In the genomic region with DNA sequence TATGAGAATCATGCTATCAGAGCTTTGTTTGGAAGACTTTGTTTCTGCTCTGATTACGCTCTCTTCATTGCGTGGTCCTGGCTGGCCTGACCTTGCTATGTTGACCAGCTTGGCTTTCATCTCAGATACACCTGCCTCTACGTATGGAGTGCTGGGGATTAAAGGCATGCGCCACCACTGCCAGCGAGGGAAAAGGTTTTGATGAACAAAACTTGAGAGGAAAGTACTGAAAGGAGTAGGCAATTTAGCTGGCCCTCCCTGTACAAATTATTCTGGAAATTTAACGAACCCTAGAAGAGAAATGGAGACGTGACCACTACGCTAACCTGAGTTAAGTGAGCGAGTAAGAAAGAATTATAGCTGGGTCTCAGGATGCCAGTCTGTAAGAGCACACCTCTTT, we compare ENCODE assay signal across 7 mouse cellular contexts. TPM values are rescaled to one million over a fixed set of nuclear protein-coding genes. Genes with fewer than 3 reads are reported as not detected.
A peak's percentile ranks its signal among the peaks of the same experiment; 100 is the strongest.
DNase-seq lines count a peak whose midpoint lies in the region; ATAC-seq lines count a peak whose summit lies in the region.

No protein-coding gene starts in this region.

- H3K9me3 ChIP-seq in liver, embryonic 11.5 days (ENCODE audit: control insufficient read depth, low read length), result no peaks in the 10 kb centered on the region
- no peaks in the 10 kb centered on the region for H3K9me3 ChIP-seq in forebrain, embryonic 15.5 days
- no peaks in the 10 kb centered on the region for H3K9me3 ChIP-seq in limb, embryonic 13.5 days
- H3K9me3 ChIP-seq in neural tube, embryonic 15.5 days (replicated peaks), result no peaks in the 10 kb centered on the region

- peak overlapping the region; percentile 90 for H3K4me3 ChIP-seq in liver, embryonic 11.5 days (ENCODE audit: low read depth, low read length)
- H3K4me3 ChIP-seq in forebrain, embryonic 15.5 days, result peak overlapping the region; percentile 85
- peak overlapping the region; percentile 90 for H3K4me3 ChIP-seq in limb, embryonic 13.5 days
- peak overlapping the region; percentile 88 for H3K4me3 ChIP-seq in neural tube, embryonic 15.5 days (replicated peaks)

- WGBS in liver, embryonic 11.5 days, result 60% methylated on average over 9 of the region's 9 CpGs
- 38% methylated on average over 9 of the region's 9 CpGs for WGBS in forebrain, embryonic 15.5 days
- 33% methylated on average over 9 of the region's 9 CpGs for WGBS in limb, embryonic 13.5 days
- WGBS in neural tube, embryonic 15.5 days, result 51% methylated on average over 9 of the region's 9 CpGs

- H3K36me3 ChIP-seq in liver, embryonic 11.5 days (ENCODE audit: control insufficient read depth, insufficient read depth, low read length), result no peaks in the 10 kb centered on the region
- H3K36me3 ChIP-seq in forebrain, embryonic 15.5 days, result no peaks in the 10 kb centered on the region
- H3K36me3 ChIP-seq in limb, embryonic 13.5 days, result no peaks in the 10 kb centered on the region
- H3K36me3 ChIP-seq in neural tube, embryonic 15.5 days, result no peaks in the 10 kb centered on the region

- H3K4me2 ChIP-seq in liver, embryonic 11.5 days, result peak overlapping the region; percentile 81
- peak overlapping the region; percentile 47 for H3K4me2 ChIP-seq in forebrain, embryonic 15.5 days (replicated peaks)
- H3K4me2 ChIP-seq in limb, embryonic 13.5 days (replicated peaks), result peak overlapping the region; percentile 65
- peak overlapping the region; percentile 71 for H3K4me2 ChIP-seq in neural tube, embryonic 15.5 days

- no peak for DNase-seq in liver, embryonic 11.5 days (ENCODE audit: low spot score)
- DNase-seq in liver, result no peak
- no peak for DNase-seq in ovary, postnatal 14 days (ENCODE audit: low spot score)
- no peak for DNase-seq in yolk sac, embryonic 10.5 days (ENCODE audit: low spot score)

- H3K27me3 ChIP-seq in liver, embryonic 11.5 days (replicated peaks; ENCODE audit: control insufficient read depth, insufficient read depth, low read length), result no peaks in the 10 kb centered on the region
- no peaks in the 10 kb centered on the region for H3K27me3 ChIP-seq in forebrain, embryonic 15.5 days
- H3K27me3 ChIP-seq in limb, embryonic 13.5 days, result no peaks in the 10 kb centered on the region
- no peaks in the 10 kb centered on the region for H3K27me3 ChIP-seq in neural tube, embryonic 15.5 days (replicated peaks)

- H3K9ac ChIP-seq in liver, embryonic 11.5 days (ENCODE audit: low read depth, low read length), result peak overlapping the region; percentile 71
- peak overlapping the region; percentile 88; the same call in 1 of the 2 replicates for H3K9ac ChIP-seq in forebrain, embryonic 15.5 days (replicated peaks)
- peak overlapping the region; percentile 96; the same call in 1 of the 2 replicates for H3K9ac ChIP-seq in limb, embryonic 13.5 days
- peak overlapping the region; percentile 79; the same call in 1 of the 2 replicates for H3K9ac ChIP-seq in neural tube, embryonic 15.5 days (replicated peaks)

- peak overlapping the region; percentile 90; the same call in 1 of the 2 replicates for H3K27ac ChIP-seq in liver, embryonic 11.5 days (ENCODE audit: low read depth, low read length)
- H3K27ac ChIP-seq in forebrain, embryonic 15.5 days (replicated peaks), result peak overlapping the region; percentile 98; the same call in 1 of the 2 replicates
- H3K27ac ChIP-seq in limb, embryonic 13.5 days, result peak overlapping the region; percentile 98
- peak overlapping the region; percentile 97 for H3K27ac ChIP-seq in neural tube, embryonic 15.5 days (replicated peaks)

- ATAC-seq in liver, embryonic 11.5 days (replicated peaks; ENCODE audit: low FRiP score), result no peak
- ATAC-seq in forebrain, embryonic 15.5 days (replicated peaks), result no peak
- no peak for ATAC-seq in limb, embryonic 13.5 days (ENCODE audit: low FRiP score, low read depth)
- no peak for ATAC-seq in neural tube, embryonic 15.5 days (ENCODE audit: low FRiP score)

- H3K4me1 ChIP-seq in liver, embryonic 11.5 days (replicated peaks; ENCODE audit: control insufficient read depth, insufficient read depth, low read length), result peaks cover 23% of the 10 kb centered on the region
- peaks cover 24% of the 10 kb centered on the region for H3K4me1 ChIP-seq in forebrain, embryonic 15.5 days
- H3K4me1 ChIP-seq in limb, embryonic 13.5 days, result peaks cover 24% of the 10 kb centered on the region
- H3K4me1 ChIP-seq in neural tube, embryonic 15.5 days, result peaks cover 32% of the 10 kb centered on the region

RNA-seq across cellular contexts. Expression of gene Rap1b, which starts 1.0 kb away (rescaled TPM):
- 252 and 292 TPM in 2 replicates for polyA plus RNA-seq in liver, embryonic 11.5 days (2014; fragmentation: Nextera tagmentation; extraction: Ambion mirVana)
- polyA plus RNA-seq in forebrain, embryonic 15.5 days (2015; fragmentation: Nextera tagmentation; extraction: Ambion mirVana), result 132 and 138 TPM in 2 replicates
- 173 and 176 TPM in 2 replicates for polyA plus RNA-seq in limb, embryonic 13.5 days (2015; fragmentation: Nextera tagmentation; extraction: Ambion mirVana)
- 165 and 174 TPM in 2 replicates for polyA plus RNA-seq in neural tube, embryonic 15.5 days (2015; fragmentation: Nextera tagmentation; extraction: Ambion mirVana)

RNA-seq across cellular contexts. Expression of gene Nup107, which starts 54.3 kb away (rescaled TPM):
- polyA plus RNA-seq in liver, embryonic 11.5 days (2014; fragmentation: Nextera tagmentation; extraction: Ambion mirVana), result 102 and 120 TPM in 2 replicates
- polyA plus RNA-seq in forebrain, embryonic 15.5 days (2015; fragmentation: Nextera tagmentation; extraction: Ambion mirVana), result 58.0 and 59.5 TPM in 2 replicates
- polyA plus RNA-seq in limb, embryonic 13.5 days (2015; fragmentation: Nextera tagmentation; extraction: Ambion mirVana), result 68.9 and 71.2 TPM in 2 replicates
- 28.2 and 34.6 TPM in 2 replicates for polyA plus RNA-seq in neural tube, embryonic 15.5 days (2015; fragmentation: Nextera tagmentation; extraction: Ambion mirVana)
